Mouse (Mus musculus) liver, postnatal 0 days (tissue): ENCODE data around the gene Defb30. TPM values are rescaled to one million over a fixed set of nuclear protein-coding genes. Genes with fewer than 3 reads are reported as not detected.
A peak's percentile ranks its signal among the peaks of the same experiment; 100 is the strongest.

ENCODE experiments used
- ATAC-seq: fragments of 200-750 bp; cut with Nextera tagmentation; 2 replicates; pipeline ENCODE4 v1.8.0; 2017; ENCODE audit warnings: mild to moderate bottlenecking, moderate library complexity
- DNase-seq: peaks from one replicate; pipeline ENCODE4 v3.0.0-alpha.2; 2016
- H3K27ac ChIP-seq: fragments of 300-500 bp; sonication (generic); 2 replicates; pipeline ENCODE4 v1.5.1; 2014; ENCODE audit warnings: antibody characterized with exemption, moderate library complexity, mild to moderate bottlenecking, low read depth
- H3K27me3 ChIP-seq: fragments of 300-500 bp; sonication (generic); 2 replicates; pipeline ENCODE4 v1.6.1; 2014; ENCODE audit warnings: low read length, control low read depth, mixed read lengths; ENCODE audit not compliant: insufficient read depth
- H3K36me3 ChIP-seq: fragments of 300-500 bp; sonication (generic); replicated peaks from 2 replicates; pipeline ENCODE4 v1.6.1; 2014; ENCODE audit warnings: mild to moderate bottlenecking, control low read depth, low read length, moderate library complexity, mixed read lengths; ENCODE audit not compliant: insufficient read depth
- H3K4me1 ChIP-seq: fragments of 300-500 bp; sonication (generic); 2 replicates; pipeline ENCODE4 v1.6.1; 2014; ENCODE audit warnings: antibody characterized with exemption, mild to moderate bottlenecking, control low read depth; ENCODE audit not compliant: insufficient read depth
- H3K4me2 ChIP-seq: fragments of 300-500 bp; sonication (generic); 2 replicates; pipeline ENCODE4 v1.6.1; 2014; ENCODE audit warnings: low read depth, mild to moderate bottlenecking, low read length, moderate library complexity, mixed read lengths
- H3K4me3 ChIP-seq: fragments of 300-500 bp; sonication (generic); 2 replicates; pipeline ENCODE4 v1.5.1; 2014; ENCODE audit warnings: low read depth, low read length
- H3K9ac ChIP-seq: fragments of 300-500 bp; sonication (generic); replicated peaks from 2 replicates; pipeline ENCODE4 v1.6.1; 2014; ENCODE audit warnings: mild to moderate bottlenecking, moderate library complexity
- H3K9me3 ChIP-seq: fragments of 300-500 bp; sonication (generic); 2 replicates; pipeline ENCODE4 v1.6.1; 2016; ENCODE audit warnings: mild to moderate bottlenecking, control low read depth, low read length, mixed read lengths
- CTCF ChIP-seq: sonication (generic); IDR thresholded peaks from 2 replicates; pipeline ENCODE4 v1.5.1; 2016; ENCODE audit warnings: antibody characterized with exemption, low read depth
- EP300 ChIP-seq: IDR thresholded peaks from 2 replicates; pipeline ENCODE4 v1.6.1; 2016; ENCODE audit warnings: antibody characterized with exemption, low read depth, mild to moderate bottlenecking
- WGBS: fragments of 180-500 bp; shearing (Covaris S2); extraction: QIAGEN DNeasy Blood & Tissue Kit; methylation state at CpG from one replicate; pipeline ENCODE4 v1.1.7; 2014; ENCODE audit not compliant: insufficient replicate concordance; 5-methylcytosine and 5-hydroxymethylcytosine counted together
- polyA plus RNA-seq: library from polyadenylated mRNA; unstranded; fragments of >200 nt; fragmentation: Nextera tagmentation; extraction: Ambion mirVana; gene quantifications from 2 replicates; pipeline ENCODE4 v1.2.1, GENCODE M21; 2015

The Defb30 gene
- polyA plus RNA-seq, 1 experiment from 2014 or later = not detected

DNA sequence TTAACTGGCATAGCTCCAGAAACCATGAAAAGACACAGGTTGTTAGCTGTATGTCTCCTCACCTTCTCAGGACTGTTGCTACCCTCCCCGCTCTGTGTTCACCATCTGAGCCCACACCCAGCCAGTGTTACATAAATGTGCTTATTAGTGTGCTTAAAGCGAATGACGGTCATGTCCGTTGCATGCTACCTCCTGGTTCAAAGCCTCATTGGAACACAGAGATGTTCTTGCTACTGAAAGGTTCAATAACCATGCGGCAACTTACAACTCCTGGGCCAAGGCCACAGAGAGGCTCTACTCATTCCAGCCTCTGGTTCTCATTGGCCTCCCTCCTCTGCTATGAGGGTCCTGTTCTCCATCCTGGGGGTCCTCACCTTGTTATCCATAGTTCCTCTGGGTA, 38.3 kb downstream of the Defb30 start, which contains the start of gene Defb43:
Gene Defb43, plus strand, starts transcription at position 301 of the 400 bp plus-strand sequence.
- no peaks in the 10 kb centered on the region for H3K27me3 ChIP-seq
- H3K27ac ChIP-seq = no peak within 1 kb of the TSS
- H3K4me1 ChIP-seq = no peaks in the 10 kb centered on the region
- 93% methylated on average over 5 of the region's 5 CpGs for WGBS
- ATAC-seq (no peak), DNase-seq (no peak)
- no peak for TF ChIP-seq EP300
- no peak for TF ChIP-seq CTCF
- H3K9ac ChIP-seq = no peak within 1 kb of the TSS
- H3K9me3 ChIP-seq = no peaks in the 10 kb centered on the region
- no peaks in the 10 kb centered on the region for H3K36me3 ChIP-seq
- H3K4me2 ChIP-seq = no peak within 1 kb of the TSS
- H3K4me3 ChIP-seq = no peak within 1 kb of the TSS

- no peaks in the 10 kb centered on the region for H3K9me3 ChIP-seq
- DNase-seq = no peak
- no peak for ATAC-seq
- WGBS = 65% methylated on average over 2 of the region's 2 CpGs
- no peaks in the 10 kb centered on the region; the same call in 1 of the 2 replicates for H3K4me1 ChIP-seq
- H3K4me3 ChIP-seq = no peak overlapping the region
- no peak for TF ChIP-seq CTCF
- no peak for TF ChIP-seq EP300
- H3K27ac ChIP-seq = no peak overlapping the region
- no peak overlapping the region for H3K9ac ChIP-seq
- H3K27me3 ChIP-seq = no peaks in the 10 kb centered on the region
- H3K36me3 ChIP-seq = no peaks in the 10 kb centered on the region
- no peak overlapping the region for H3K4me2 ChIP-seq
Measured at GRCm38 (mm10) chr14:63002588-63002987, 47.2 kb downstream of the Defb30 start.

GRCm38 (mm10) chr14:62998977-62999376, 50.8 kb downstream of the Defb30 start:
- H3K4me2 ChIP-seq = no peak overlapping the region
- no peak for TF ChIP-seq EP300
- WGBS = 35% methylated on average over 4 of the region's 4 CpGs
- no peak overlapping the region for H3K4me3 ChIP-seq
- no peaks in the 10 kb centered on the region for H3K9me3 ChIP-seq
- no peak overlapping the region for H3K9ac ChIP-seq
- no peaks in the 10 kb centered on the region for H3K36me3 ChIP-seq
- no peaks in the 10 kb centered on the region; the same call in 1 of the 2 replicates for H3K4me1 ChIP-seq
- DNase-seq (no peak), ATAC-seq (no peak)
- no peak overlapping the region for H3K27ac ChIP-seq
- H3K27me3 ChIP-seq = no peaks in the 10 kb centered on the region

GRCm38 (mm10) chr14:62997777-62998176, 52.0 kb downstream of the Defb30 start, which contains the start of gene Defb47:
TSS of gene Defb47 (plus strand) at chr14:62998077.
- Histone ChIP-seq H3K9ac (no peak within 1 kb of the TSS), H3K27me3 (no peaks in the 10 kb centered on the region), H3K4me2 (no peak within 1 kb of the TSS), H3K4me1 (no peaks in the 10 kb centered on the region; the same call in 1 of the 2 replicates), H3K4me3 (no peak within 1 kb of the TSS), H3K36me3 (no peaks in the 10 kb centered on the region), H3K9me3 (no peaks in the 10 kb centered on the region), H3K27ac (no peak within 1 kb of the TSS)
- 59% methylated on average over 8 of the region's 8 CpGs for WGBS
- no peak for DNase-seq
- ATAC-seq = no peak
- TF ChIP-seq EP300 (no peak), CTCF (no peak)

DNA sequence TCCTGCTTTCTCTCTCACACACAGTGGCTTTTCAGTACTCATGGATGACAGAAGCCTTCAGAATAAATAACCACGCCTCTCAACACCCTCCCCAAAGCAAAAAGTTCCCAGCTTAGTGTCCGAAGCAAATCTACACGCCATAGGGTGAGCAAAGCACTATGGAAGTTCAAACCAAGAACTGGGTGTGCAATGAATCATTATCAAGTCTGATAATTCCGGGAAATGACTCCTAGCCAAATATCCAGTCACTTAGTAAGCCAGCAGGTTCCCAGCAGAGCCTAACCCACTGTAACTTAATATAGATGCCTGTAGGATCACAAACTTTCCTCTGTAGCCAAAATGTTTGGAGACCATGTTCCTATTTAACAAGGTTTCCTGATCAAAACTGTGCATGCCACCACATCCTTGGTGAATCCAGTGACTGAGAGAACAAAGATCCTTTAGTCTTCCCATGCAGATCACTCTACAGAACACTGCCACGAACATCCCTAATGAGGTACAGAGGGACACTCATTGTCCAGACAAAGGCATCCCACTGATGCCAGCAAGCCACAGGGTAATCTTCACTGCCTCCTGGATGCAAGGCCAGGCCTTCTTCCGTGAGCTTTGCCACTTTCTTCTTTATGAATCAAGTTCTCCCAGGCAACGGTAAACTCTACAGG, 57.8 kb downstream of the Defb30 start:
- no peak for TF ChIP-seq CTCF
- TF ChIP-seq EP300 = no peak
- 76% methylated on average over 7 of the region's 7 CpGs for WGBS
- no peaks in the 10 kb centered on the region for H3K27me3 ChIP-seq
- no peaks in the 10 kb centered on the region for H3K4me1 ChIP-seq
- H3K9me3 ChIP-seq = no peaks in the 10 kb centered on the region
- no peak overlapping the region for H3K9ac ChIP-seq
- H3K4me2 ChIP-seq = no peak overlapping the region
- no peaks in the 10 kb centered on the region for H3K36me3 ChIP-seq
- no peak overlapping the region for H3K4me3 ChIP-seq
- DNase-seq (no peak), ATAC-seq (no peak)
- no peak overlapping the region; the same call in 1 of the 2 replicates for H3K27ac ChIP-seq

DNA sequence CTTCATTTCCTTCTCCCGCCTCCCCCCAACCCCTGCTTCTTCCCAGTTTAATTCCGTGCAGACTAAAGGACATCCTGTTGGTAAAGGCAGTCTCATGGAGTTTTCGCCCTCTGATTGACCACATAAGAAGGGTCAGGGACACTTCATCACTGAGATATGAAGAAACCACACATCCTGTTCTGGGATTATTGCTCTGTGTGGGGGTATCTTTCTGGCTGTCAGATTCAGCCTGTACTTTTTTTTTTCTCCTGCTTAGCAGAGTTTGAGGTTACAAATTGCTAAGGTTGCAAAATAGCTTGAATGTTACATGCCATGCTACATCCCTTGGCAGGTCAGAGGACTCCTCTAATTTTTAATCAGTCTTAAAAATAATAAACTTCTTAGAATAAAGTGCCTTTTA, 58.5 kb downstream of the Defb30 start:
- DNase-seq = no peak
- Histone ChIP-seq H3K27me3 (no peaks in the 10 kb centered on the region), H3K27ac (no peak overlapping the region; the same call in 1 of the 2 replicates), H3K4me3 (no peak overlapping the region), H3K36me3 (no peaks in the 10 kb centered on the region), H3K9me3 (no peaks in the 10 kb centered on the region), H3K4me1 (no peaks in the 10 kb centered on the region), H3K4me2 (no peak overlapping the region), H3K9ac (no peak overlapping the region)
- WGBS = 42% methylated on average over 3 of the region's 3 CpGs
- peak; percentile 23; the same call in 1 of the 2 replicates for TF ChIP-seq EP300
- no peak for TF ChIP-seq CTCF
- 0 out of 2 replicates have a peak, but pooled peaks have one; percentile 21 for ATAC-seq
